Mouse (Mus musculus) thymus, adult 2 months (tissue): ENCODE data around the gene Patl2. TPM values are rescaled to one million over a fixed set of nuclear protein-coding genes. Genes with fewer than 3 reads are reported as not detected.

Experiments used
- DNase-seq: peaks from one replicate; pipeline ENCODE4 v3.0.0; 2021
- H3K27ac ChIP-seq: fragments of 200-500 bp; 2 replicates; pipeline ENCODE4 v1.5.1; 2012; ENCODE audit warnings: low read length, control low read depth; ENCODE audit not compliant: control insufficient read depth, insufficient read depth
- H3K27me3 ChIP-seq: fragments of 200-500 bp; 2 replicates; pipeline ENCODE4 v1.6.1; 2012; ENCODE audit warnings: mild to moderate bottlenecking, low read length, moderate library complexity, mixed read lengths; ENCODE audit not compliant: control insufficient read depth, insufficient read depth
- H3K36me3 ChIP-seq: fragments of 200-500 bp; 2 replicates; pipeline ENCODE4 v1.6.1; 2012; ENCODE audit warnings: mild to moderate bottlenecking, low read length, moderate library complexity; ENCODE audit not compliant: control insufficient read depth, insufficient read depth
- H3K4me1 ChIP-seq: fragments of 200-500 bp; replicated peaks from 2 replicates; pipeline ENCODE4 v1.6.1; 2012; ENCODE audit warnings: low read length; ENCODE audit not compliant: control insufficient read depth, insufficient read depth
- H3K4me3 ChIP-seq: fragments of 200-500 bp; 2 replicates; pipeline ENCODE4 v1.5.1; 2012; ENCODE audit warnings: mild to moderate bottlenecking, low read length, control low read depth, moderate library complexity; ENCODE audit not compliant: control insufficient read depth, insufficient read depth
- CTCF ChIP-seq: fragments of 200-500 bp; IDR thresholded peaks from 2 replicates; pipeline ENCODE4 v1.5.1; 2012; ENCODE audit warnings: mild to moderate bottlenecking, control low read depth, low read length, moderate library complexity, borderline replicate concordance; ENCODE audit not compliant: control insufficient read depth, poor library complexity, insufficient read depth; ENCODE audit errors: extremely low read depth
- POLR2A ChIP-seq: fragments of 200-500 bp; IDR thresholded peaks from 2 replicates; pipeline ENCODE4 v1.6.1; 2012; ENCODE audit warnings: mild to moderate bottlenecking, low read length, control low read depth, moderate library complexity; ENCODE audit not compliant: control insufficient read depth, poor library complexity, insufficient read depth; ENCODE audit errors: extremely low read depth
- WGBS: fragments of 180-500 bp; shearing (Covaris S2); methylation state at CpG from one replicate; pipeline ENCODE4 v1.1.7; 2018; 5-methylcytosine and 5-hydroxymethylcytosine counted together
- polyA plus RNA-seq: library from polyadenylated mRNA; depleted of rRNA; stranded (reverse); fragments of >200 nt; gene quantifications from 2 replicates; pipeline ENCODE4 v1.2.3, GENCODE M21; 2012

The Patl2 gene
- polyA plus RNA-seq, 1 experiment = 0.92 TPM

DNA sequence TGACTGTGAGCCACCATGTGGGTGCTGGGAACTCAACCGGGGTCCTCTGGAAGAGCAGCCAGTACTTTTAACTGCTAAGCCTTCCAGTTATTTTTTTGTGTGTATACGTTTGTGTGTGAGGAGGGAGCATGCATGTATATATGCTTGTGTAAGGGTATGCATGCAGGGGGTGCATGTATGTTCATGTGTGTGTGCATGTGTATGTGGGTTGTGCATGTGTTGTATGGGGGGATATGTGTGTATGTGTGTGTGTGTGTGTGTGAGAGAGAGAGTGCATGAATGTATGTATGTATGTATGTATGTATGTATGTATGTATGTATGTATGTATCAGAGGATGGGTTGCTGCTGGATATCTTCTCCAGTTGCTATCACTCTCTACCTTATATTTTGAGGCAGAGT is 31.5 kb downstream of the Patl2 start:
- WGBS = 96% methylated on average over 2 of the region's 2 CpGs
- TF ChIP-seq CTCF = no peak
- peaks cover 33% of the 10 kb centered on the region for H3K36me3 ChIP-seq

DNA sequence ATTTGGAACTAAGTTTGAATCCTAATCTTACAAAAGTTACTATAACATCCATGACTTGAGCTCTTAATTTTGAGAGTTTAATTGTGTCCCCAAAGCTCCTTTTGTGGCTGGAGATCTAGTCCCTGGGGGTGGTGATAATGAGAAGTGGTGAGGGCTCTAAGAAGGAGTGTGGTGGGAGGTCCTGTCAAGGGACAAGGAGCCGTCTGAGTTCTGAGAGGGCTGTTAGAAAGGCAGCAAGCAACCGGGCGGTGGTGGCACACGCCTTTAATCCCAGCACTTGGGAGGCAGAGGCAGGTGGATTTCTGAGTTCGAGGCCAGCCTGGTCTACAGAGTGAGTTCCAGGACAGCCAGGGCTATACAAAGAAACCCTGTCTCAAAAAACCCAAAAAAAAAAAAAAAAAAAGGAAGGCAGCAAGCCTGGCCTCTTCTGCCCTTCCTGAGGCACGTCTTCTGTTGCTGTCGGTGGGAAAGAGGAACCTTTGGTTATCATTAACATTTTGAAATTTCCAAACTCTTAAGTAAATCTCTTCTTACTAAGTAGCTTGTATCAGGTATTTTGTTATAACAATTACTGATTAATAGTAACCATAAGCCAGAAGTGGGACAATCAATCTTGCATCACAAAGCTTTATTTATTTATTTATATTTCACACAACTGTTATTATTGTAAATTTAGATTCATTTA is 32.2 kb downstream of the Patl2 start:
- DNase-seq = no peak
- Histone ChIP-seq H3K4me3 (no peak overlapping the region), H3K36me3 (peaks cover 33% of the 10 kb centered on the region), H3K27ac (no peak overlapping the region), H3K27me3 (no peaks in the 10 kb centered on the region), H3K4me1 (peaks cover 24% of the 10 kb centered on the region)
- WGBS = 77% methylated on average over 7 of the region's 7 CpGs
- TF ChIP-seq CTCF (no peak), POLR2A (no peak)

More for the DNA sequence above, 31.5 kb downstream of the Patl2 start:
- Histone ChIP-seq H3K27ac (no peak overlapping the region), H3K4me1 (peaks cover 26% of the 10 kb centered on the region), H3K27me3 (no peaks in the 10 kb centered on the region), H3K4me3 (no peak overlapping the region)
- no peak for DNase-seq

DNA sequence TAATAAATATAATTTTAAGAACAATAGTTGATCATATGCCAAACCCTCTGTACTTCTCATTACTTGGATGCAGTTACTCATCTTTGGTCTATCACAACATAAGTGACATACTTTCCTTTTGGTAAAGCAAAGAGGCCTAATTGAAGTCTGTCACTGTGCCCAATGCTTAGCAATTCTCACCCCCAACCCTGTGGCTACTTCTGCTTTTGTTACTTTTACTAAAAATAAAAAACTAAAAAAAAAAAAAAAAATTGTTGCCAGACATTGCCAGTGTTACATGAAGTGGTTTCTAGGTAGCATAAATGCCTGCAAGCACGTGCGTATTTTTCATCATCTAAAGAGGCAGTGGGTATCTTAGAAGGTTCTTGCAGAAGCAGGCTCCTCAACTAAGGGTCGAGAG is 33.1 kb downstream of the Patl2 start:
- DNase-seq = no peak
- H3K27me3 ChIP-seq = no peaks in the 10 kb centered on the region
- H3K36me3 ChIP-seq = peaks cover 33% of the 10 kb centered on the region
- no peak overlapping the region for H3K27ac ChIP-seq
- H3K4me3 ChIP-seq = no peak overlapping the region
- WGBS = 80% methylated on average over 3 of the region's 3 CpGs
- TF ChIP-seq POLR2A (no peak), CTCF (no peak)
- peaks cover 21% of the 10 kb centered on the region for H3K4me1 ChIP-seq

DNA sequence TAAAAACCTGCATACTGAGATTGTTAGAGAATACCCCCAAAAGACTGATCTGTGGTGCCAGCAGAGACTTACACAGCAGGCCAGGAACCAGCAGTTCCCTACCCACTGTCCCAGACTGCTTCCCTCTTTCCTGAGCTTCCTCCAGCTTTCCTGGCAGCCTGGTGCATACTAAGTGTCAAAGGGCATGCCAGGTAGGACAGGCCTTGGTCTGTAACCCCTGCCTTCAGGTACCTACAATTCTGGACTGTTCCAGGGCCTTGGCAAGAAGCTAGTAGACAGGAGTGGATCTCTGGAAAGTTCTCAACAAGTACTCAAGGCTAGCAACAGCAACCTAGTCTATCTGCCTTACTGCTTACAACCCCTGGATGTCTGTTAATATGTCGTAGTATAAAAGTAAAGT is 34.8 kb downstream of the Patl2 start:
- TF ChIP-seq CTCF = no peak
- TF ChIP-seq POLR2A = no peak
- DNase-seq = no peak
- peaks cover 33% of the 10 kb centered on the region for H3K36me3 ChIP-seq
- no peak overlapping the region for H3K27ac ChIP-seq
- H3K4me3 ChIP-seq = no peak overlapping the region
- no peaks in the 10 kb centered on the region for H3K27me3 ChIP-seq
- WGBS = 88% methylated on average over 1 of the region's 1 CpGs
- H3K4me1 ChIP-seq = peaks cover 21% of the 10 kb centered on the region

DNA sequence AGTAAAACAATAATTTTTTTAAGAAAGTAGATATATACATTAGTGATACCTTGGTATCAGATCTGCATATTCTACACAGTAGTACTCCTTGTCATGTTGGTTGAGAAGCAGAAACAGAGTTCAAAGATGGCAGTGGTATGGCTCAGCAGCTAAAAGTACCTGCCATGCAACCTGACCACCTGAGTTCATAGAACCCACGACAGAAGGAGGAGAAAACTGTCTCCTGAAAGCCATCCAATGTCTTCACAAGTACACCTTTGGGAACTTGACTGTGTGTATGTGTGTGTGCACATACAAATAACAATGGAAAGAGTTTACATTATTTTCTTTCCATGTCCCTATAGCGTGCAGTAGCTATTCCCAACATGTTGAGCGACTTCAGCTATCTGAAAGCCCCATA is 36.3 kb downstream of the Patl2 start:
- 19% methylated on average over 3 of the region's 3 CpGs for WGBS
- H3K4me3 ChIP-seq = no peak overlapping the region
- TF ChIP-seq POLR2A (no peak), CTCF (no peak)

DNA sequence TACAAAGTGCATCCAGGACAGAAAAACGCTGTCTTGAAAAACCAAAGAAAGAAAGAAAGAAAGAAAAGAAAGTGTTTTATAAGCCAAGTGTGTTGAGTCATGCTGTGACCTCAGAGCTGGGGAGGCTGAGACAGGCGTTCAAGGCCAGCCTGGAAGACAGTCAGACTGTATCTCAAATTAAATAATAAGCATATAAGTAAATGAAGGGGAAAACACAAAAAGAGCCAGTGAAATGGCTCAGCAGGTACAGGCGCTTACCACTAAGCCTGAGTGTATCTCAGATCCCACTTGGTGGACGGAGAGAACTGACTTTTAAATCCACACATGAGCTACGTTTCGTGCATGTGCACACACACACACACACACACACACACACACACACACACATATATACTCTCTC is 36.7 kb downstream of the Patl2 start:
- Histone ChIP-seq H3K4me1 (peaks cover 13% of the 10 kb centered on the region), H3K36me3 (peaks cover 25% of the 10 kb centered on the region), H3K27me3 (no peaks in the 10 kb centered on the region), H3K4me3 (no peak overlapping the region), H3K27ac (no peak overlapping the region)
- WGBS = 14% methylated on average over 6 of the region's 6 CpGs
- no peak for DNase-seq
- TF ChIP-seq POLR2A (no peak), CTCF (no peak)

More for the DNA sequence above, 36.3 kb downstream of the Patl2 start:
- peaks cover 13% of the 10 kb centered on the region for H3K4me1 ChIP-seq
- H3K36me3 ChIP-seq = peaks cover 29% of the 10 kb centered on the region
- DNase-seq = no peak
- no peak overlapping the region for H3K27ac ChIP-seq
- no peaks in the 10 kb centered on the region for H3K27me3 ChIP-seq
